Mouse (Mus musculus) retina, adult 2 months (tissue): ENCODE measurements around the gene Apol8.
"Not testable (repeated sequence)": the region's sequence is repeated elsewhere in the genome, so short reads cannot be mapped to it uniquely, and the experiment has no call there.

ENCODE experiments used
- DNase-seq: peaks from one replicate; pipeline ENCODE4 v3.0.0-alpha.2; 2012; ENCODE audit warnings: low read depth, low spot score

Apol8 gene

DNA sequence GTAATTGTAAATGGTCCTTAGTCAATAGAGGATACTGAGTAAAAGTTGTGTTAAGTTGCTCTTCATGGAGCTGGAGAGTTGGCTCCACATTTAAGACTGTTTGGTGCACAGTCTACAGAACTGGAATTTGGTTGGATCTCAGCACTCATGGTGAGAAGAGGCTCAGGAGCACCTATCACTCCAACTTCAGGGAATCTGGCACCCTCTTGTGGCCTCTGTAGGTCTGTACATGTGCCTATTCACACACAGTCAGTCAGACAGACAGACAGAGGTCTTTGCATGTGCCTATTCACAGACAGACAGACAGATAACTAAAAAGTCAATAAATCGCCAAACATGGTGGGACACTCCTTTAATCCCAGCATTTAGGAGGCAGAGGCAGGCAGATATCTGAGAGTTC, 6.3 kb downstream of the Apol8 start:
- no peak for DNase-seq

DNA sequence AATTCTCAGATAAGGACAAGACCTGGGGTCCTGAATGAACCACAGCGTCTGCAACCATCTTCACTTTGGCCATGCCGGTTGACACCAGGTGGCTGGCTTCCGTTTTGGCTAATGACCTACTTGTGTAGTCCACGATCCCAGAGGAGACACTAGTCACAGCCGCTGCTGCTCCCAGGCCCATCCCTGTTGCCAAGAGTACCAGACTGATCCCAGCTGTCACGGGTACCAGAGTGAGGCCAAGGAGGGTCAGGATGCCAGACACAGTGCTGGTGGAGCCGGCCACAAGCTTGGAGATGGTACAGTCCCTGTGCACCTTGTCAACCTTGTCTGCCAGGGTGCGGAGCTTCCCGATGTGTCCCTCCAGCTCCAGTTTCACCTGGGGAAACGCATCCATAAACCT, 7.1 kb downstream of the Apol8 start:
- DNase-seq = no peak

DNA sequence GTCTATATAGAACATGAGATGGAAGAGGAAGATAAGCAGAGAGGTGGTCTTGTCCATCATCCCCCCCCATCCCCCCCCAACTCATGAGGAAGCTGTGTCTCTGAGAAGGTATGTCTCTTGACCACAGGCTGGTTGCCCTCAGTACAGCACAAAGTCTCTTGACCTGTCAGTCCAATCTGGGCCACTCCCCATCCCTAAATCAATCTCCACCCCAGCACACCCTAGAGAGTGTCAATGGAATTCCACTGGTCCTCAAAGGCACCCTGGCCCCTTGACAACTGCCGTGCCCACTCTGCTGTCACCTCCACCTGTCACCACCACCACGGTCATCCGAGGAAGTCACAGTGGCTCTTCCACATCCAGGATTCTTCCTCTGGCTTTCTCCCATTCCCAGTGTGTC, 8.4 kb downstream of the Apol8 start:
- no peak for DNase-seq

DNA sequence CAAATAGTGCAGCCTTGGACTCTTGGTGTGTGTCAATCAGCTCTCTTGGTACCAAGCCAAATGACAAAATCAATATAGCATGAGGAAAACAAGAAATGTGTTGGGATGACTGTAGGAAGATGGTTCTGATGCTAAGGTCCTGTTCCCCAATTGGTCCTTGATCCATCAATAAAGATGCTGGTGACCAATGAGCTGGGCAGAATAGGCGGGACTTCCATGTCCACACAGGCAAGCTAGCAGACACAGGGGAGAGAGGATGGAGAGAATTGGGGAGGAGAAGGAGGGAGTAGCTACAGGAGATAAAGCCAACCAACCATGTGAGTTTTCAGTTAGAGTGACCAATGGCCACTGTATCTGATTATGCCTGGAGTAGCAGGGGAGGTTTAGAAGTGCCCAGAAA, 10.5 kb downstream of the Apol8 start:
- DNase-seq = no peak

DNA sequence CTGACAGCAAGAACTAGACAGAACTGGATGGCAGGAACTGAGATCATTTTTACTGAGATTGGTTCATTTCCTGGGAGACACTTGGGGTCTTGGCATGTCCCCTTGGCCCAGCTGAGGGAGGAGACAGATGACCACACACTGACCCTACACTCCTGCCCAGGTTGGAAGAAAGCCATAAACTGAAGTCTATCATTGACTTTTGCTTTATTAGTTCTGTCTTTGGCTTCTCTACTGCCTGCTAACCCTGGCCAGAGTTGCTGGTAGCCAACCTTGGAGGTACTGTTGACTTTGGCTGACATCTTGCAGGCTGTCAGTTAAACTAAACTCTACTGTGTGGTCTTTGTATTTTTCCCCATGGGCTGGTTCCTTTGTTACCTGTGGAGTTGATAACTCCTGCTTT, 11.7 kb downstream of the Apol8 start:
- no peak for DNase-seq

DNA sequence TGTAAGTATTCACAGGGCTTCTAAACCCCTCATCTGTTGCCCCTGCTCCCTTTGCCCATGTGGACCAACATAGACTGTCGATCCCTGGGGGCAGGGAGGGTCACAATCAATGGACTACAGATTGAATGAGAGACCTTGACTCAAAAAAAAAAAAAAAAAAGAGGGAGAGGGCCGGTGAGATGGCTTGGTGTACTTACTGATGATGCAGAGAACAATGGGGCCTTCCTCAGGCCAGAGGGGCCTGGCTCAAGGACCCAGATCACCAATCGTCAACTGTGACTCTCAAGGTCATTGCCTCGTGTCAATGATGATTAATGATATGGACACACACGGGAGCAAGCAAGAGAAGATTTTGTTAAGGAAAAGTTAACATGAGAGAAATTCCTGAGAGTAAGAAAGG, 12.2 kb downstream of the Apol8 start:
- DNase-seq = no peak

DNA sequence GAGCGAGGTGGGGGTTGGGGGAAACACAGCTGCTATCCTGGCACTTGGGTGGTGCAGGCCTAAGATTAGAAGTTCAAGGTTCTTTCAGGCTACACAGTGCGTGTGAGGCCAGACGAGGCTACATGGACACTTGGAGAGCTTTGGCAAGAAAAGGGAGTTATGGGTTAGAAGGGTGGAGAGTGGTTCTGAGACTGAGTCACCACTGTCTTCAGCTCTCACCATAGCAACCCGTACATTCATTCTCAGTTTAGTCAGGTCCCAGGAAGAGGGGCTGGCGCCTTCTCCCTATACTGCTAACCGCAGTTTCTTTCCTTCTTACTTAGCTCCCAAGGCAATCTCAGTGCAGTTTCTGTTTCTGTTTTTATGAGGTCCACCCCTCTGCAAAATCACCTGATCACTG, 15.2 kb downstream of the Apol8 start:
- not testable (repeated sequence) for DNase-seq

DNA sequence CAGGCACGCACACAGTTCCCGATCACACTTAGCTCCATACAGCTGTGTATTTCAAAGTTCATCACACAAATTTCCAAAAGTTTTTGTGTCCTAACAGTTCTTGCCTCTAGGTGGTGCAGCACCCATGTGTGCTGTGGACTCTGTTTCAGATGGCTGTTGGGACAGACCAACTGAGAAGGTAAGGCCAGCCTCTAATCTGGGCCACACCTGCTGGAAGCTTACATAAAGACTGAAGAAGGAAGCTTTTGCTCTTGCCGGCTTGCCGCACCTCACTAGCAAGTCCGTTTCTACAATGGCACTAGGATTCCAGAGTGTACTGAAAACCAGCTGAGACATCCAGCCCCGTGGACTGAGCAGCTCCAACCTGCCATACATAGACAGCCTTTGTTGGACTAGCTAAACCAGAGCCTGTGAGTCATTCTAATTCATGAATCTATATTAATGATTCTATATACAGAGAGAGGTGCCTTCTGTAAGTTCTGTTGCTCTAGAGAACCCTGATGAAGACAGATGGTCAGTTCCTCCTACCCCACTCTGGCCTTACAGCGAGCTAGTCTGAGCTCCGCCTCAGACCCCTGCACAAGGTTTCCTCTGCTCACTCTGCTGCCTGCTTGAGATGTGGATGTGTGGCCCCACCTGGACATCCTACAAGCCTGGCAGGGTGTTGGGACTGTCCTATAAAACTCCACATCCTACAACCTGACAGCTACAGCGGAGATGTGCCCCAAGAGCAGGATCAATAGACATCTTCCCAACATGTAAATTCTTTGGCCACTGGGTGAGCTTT, 16.1 kb downstream of the Apol8 start:
- no peak for DNase-seq

DNA sequence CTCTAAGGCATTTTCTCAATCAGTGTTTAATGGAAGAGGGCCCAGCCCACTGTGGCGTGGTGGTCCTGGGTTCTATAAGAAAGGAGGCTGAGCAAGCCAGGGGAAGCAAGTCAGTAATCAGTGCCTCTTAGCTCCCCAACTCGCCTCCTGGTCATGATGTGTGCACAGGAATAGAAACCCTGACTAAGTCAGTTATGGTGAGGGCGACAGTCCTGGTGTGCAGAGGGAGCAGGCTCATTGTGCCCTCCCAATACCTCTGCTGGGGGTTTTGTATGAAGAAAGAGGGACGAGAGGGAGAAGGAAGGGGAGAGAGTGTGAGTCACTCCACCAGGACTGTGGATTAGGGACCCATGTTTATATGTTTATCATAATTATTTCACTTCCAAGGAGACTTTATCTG, 22.9 kb downstream of the Apol8 start:
- DNase-seq = not testable (repeated sequence)

DNA sequence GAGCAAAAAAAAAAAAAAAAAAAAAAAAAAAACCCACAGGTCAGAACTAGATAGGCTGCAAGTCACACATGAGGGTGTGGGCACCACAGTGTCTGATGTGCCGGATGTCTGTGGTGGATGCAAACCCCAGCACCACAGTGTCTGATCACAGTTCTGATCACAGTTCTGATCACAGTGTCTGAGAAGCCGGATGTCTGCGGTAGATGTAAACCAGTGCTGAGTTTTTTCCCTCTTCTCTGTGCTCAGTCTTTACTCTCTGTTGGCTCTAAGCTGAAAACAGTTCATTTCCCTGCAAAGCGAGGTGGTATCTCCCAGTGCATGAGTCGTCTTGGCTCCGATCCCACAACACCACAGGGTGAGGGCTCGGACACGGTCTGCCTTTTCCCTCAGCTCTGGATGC, 23.4 kb downstream of the Apol8 start:
- DNase-seq = not testable (repeated sequence)

DNA sequence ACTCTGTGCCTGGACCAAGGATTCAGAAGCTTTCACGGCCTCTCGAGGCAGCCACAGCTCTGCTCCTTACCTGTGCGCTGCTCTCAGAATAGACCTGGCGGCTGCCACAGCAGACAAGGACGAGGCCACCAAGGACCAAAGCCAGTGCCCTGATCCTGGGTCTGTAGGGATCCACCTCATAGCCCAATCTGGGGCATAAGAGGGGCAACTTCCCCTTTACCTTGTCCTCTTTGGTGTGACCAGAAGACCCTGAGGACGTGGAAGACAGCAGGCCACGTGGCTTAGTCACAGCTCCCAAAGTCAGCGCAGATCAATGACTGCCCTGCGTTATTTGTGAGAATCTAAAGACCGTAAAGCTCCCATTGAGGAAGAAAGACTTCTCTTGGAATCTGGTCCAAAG, 24.0 kb downstream of the Apol8 start:
- not testable (repeated sequence) for DNase-seq

DNA sequence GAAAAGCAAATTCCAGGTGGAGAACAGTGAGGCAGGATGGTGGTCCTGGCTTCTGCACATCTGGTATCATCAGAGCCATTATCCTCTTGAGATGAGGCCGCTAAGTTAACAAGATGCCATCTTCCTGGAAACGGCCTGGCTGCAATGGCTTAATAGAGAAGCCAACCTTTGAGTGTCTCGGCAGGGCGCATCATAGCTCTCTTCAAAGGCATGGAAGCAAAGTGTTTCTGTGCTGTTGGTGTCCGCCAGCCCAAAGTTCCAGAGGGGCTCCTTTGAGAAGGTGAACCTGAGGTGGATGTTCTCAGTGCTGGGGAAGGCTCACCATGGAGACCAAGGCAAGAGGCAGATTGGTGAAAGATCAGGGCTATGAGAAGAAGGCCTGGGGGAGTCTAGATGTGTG, 25.2 kb downstream of the Apol8 start:
- DNase-seq = no peak

DNA sequence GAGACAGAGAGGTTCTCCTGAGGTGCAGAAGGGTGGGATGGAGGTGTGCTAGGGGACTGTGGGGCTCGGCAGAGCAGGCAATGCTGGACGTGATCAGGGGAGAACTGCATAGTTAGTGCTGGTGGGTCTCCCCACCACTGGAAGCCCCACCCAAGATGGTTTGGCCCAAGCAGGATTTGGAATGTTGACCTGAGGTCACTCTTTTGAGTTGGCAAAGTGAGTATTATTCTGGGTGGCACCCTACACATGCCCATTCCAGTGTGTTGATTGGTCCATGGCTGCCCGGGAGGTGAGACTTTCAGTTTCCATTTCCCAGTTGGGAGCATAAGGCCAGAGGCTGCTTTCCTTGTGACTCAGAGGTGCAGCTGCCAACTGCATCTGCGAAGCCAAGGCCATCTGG, 28.1 kb downstream of the Apol8 start, which contains the start of gene Apol9b:
Gene Apol9b, plus strand, starts transcription at position 301 of the 400 bp plus-strand sequence.
- DNase-seq = not testable (repeated sequence)

DNA sequence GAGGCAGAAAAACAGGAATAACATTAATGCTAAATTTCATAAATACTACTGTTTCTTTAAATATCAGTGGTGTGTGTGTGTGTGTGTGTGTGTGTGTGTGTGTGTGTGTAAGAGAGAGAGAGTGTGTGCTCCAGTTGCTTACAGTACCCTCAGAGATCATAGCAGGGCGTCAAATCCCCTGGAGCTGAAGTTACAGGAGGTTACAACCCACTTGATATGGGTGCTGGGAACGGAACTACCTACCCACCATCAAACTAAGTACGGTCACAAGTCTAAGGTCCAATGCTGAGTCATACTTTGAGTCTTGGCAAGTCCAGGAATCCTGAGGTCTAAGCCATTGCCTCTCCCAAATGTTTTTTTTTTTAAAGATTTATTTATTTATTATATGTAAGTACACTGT, 29.1 kb downstream of the Apol8 start:
- DNase-seq = not testable (repeated sequence)

DNA sequence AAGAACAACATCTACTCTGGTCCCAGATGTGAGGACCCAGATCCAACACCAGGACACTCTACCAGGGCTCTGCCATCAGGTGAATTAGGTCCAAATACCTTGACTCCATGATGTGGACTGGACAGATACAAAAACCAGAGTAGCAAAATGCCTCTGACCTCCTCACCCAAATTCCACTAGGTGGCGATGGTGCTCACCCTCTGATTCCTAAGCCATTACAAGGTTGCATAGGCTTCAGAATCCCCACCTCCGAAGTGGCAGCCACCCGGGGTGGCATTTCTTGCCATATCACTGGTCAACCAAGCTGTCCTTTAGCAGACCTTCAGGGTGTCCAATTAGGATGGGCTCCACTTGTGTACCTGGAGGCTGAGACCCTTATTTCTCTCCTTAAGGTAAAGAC, 29.7 kb downstream of the Apol8 start:
- not testable (repeated sequence) for DNase-seq

DNA sequence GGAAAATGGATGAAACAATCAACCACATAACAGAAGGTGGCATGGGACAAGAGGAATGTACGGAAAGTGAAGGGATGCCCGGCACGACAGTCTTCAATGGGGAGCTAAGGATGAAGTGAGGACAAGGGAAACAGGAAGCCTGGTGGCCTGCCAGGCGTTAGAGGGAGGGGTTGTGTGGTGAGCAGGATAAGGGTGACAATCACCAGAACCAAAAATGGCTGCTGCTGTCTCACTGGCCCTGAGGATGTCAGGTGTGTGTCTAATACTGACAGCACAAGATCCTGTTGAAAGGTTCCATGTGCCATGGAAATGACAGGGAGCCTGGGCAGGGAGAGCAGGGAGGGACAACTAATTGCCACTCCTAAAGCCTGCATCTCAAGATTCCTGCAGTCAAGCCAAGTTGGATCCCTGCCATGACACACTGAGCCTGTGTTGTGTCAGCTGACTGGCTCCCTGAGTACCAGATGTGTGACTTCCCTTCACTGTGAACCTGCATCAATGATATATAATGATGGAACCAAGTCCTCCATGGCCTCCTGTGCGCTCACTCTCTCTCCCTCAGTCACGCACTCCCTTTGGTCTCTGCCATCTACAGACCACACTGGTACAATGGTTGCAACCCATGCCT, 31.3 kb downstream of the Apol8 start:
- not testable (repeated sequence) for DNase-seq

DNA sequence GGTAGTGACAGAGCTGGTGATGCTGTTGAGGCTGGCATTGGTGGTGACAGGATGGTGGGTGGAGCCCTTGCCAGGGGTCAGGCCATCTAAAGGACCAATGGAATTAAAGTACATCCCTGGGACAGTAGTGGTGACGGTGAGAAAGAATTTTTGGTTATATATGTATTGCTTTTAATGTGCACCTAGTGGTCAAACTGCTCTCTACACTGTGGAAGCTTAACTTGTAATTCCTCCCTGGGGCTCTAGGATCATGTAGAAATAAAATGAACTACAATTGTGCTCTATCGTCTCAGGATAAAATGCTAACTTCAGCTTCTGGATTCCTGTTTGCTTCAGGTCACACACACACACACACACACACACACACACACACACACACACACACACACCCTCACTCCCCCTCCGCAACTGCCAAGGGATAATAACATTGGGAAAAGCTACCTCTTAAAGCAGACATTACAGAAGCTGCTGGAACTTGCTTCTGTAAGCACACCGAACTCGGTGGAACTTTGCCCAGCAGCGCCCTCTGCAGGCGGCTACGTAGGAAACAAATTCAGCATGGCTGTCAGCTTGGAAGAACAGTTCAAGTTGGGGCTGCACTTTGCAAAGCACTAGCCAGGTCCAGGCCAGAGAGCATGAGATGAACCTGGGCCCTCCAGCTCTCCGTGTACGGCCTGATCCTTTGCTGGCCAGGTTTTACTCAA, 32.4 kb downstream of the Apol8 start:
- not testable (repeated sequence) for DNase-seq

DNA sequence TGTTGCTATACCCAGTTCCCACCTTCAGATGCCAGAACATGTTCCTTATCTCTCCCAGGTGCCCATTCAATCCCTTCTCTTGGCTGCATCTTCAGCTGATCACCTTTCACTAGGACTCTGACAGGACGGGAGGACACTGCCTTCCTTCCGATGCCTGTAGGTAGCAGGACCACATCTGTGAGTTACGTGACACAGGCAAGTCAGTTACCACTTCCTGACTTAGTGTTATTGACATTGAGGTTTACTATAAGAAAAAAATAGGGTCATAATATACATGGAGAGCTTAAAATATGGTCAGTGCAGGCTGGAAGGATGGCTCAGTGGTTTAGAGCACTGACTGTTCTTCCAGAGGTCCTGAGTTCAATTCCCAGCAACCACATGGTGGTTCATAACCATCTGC, 35.3 kb downstream of the Apol8 start:
- DNase-seq = not testable (repeated sequence)

DNA sequence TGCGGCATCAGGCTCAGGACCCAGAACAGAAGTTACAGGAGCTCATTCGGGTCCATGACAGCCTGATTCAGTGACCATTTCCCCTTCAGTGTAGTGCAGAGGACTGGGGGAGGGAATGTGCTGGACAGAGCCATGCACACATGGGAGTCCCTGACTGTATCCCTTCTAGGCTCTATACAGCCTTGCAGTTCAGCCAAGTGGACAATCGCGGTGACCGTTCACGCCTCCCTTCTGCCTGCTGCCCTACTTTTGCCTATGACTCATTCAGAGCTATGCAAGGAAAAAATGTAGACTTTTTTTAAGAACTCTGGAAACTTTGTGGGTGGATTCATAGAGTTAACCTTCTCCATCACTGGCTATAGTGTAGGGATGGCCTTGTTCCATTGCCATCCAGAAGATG, 38.6 kb downstream of the Apol8 start:
- not testable (repeated sequence) for DNase-seq

DNA sequence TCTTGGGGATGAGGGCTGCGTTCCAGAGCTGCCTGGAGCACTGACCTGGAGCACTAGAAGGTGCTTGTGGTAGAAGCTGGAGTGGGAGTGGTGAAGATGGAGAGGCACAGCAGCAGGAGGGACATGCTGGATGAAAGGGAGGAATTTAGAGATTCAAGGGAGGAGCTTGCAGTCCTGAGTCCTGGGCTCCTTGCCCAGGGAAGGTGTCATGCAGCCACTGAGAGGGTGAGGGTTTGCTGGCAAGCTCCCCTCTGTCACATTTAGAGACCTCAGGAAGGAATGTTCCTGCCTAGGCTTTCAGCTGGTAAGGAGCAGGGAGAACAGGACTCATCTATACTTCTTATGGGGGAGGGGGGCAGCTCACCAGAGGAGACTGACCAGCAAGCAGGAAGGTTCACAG, 47.9 kb downstream of the Apol8 start:
- not testable (repeated sequence) for DNase-seq

DNA sequence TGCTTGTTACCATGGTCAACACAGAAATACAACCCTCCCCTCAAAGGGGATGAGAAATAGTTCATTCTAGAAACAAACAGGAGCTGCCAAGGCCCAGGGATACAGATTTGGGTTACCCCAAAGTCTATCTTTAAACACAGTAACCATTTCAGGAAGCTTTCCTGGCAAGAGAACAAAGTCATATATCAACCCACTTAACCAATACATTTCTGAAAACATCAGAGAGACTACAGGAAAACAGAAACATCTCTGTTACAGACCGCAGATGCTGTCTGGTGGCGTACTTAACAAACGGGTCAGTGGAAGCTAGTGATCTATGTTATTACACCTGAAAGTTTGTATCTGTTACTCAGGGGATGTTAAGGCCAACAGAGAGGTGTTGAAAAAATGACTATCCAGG, 51.5 kb downstream of the Apol8 start:
- not testable (repeated sequence) for DNase-seq

DNA sequence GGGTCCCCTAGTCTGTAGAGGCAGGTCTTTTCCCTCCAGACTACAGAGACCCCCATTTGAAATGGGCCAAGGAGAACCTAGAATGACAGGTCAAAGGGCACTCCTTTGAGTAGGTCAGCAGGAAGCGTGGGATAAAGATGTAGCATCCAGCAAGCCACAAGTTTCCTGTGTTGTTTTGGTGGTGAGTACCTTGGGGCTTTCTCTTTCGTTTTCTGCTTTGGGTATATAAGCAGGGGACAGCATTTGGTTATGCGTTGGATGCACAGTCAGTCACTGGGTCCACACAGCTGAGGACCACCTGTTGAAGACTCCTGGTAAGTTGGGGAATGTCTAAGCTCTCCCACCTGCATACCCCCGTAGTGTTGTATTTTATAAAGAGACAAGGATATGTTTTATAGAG, 58.1 kb downstream of the Apol8 start, which contains the start of gene Apol7e:
Gene Apol7e, plus strand, starts transcription at position 202 of the 400 bp plus-strand sequence.
- not testable (repeated sequence) for DNase-seq
